Mouse (Mus musculus): ENCODE data around the gene Itsn1. TPM values are rescaled to one million over a fixed set of nuclear protein-coding genes. Genes with fewer than 3 reads are reported as not detected.

Itsn1 gene
- polyA plus RNA-seq, 1 experiment from 2014 or later: 36.0 TPM

GRCm38 (mm10) chr16:91811876-91812275 lies 82.8 kb downstream of the Itsn1 start:
- no peak for TF ChIP-seq CTCF (IDR thresholded peaks at IDR 0.05)
- ChIA-PET CTCF (no interaction called here), POLR2A (no interaction called here)
- DNase-seq (ENCODE audit: low read depth, low spot score) (no peak), ATAC-seq (no peak)
- in situ Hi-C loops (cut with MboI; ENCODE audit: low pct_unique_long_range_greater_than_20kb): no loop called here
- H3K27me3 ChIP-seq: no peaks in the 10 kb centered on the region

- no peaks in the 10 kb centered on the region for H3K27me3 ChIP-seq
- DNase-seq (ENCODE audit: low read depth, low spot score) (no peak), ATAC-seq (no peak)
- no peak for TF ChIP-seq CTCF (IDR thresholded peaks at IDR 0.05)
- ChIA-PET CTCF (no interaction called here), POLR2A (no interaction called here)
- in situ Hi-C loops (cut with MboI; ENCODE audit: low pct_unique_long_range_greater_than_20kb): no loop called here
Observed at GRCm38 (mm10) chr16:91813543-91813942, 84.5 kb downstream of the Itsn1 start.

DNA sequence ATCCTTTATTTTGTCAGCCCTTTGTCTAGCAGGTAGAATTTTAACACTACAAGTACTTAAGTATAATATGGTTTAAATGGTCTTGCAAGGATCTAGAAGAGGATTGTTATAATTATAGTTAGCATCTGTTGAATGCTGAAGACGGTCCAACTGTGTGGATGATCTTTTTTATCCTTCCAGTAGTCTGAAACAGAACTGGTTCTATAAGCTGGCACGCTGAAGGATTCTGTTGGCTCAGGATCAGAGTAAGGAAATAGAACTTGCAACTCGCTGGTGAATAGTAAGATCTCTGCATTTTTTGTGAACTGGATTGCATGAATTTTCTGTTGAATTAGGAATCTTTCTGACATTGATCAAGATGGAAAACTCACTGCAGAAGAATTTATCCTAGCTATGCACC lies 86.0 kb downstream of the Itsn1 start:
- POLR2A ChIA-PET: no interaction called here

DNA sequence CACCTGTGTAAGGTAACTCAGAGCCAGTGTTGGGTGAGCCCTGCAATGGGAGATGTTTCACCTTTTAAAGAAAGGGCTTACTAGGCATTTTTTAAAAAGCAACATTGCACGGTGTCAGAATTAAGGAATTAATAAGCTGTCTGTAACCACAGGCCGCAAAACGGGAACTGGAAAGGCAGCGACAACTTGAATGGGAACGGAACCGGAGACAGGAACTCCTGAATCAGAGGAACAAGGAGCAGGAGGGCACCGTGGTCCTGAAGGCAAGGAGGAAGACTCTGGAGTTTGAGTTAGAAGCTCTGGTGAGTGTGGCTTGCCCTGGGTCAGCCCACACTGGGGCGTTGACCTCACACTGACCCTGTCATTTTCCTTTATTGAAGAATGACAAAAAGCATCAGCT lies 91.2 kb downstream of the Itsn1 start:
- TF ChIP-seq CTCF (IDR thresholded peaks at IDR 0.05): no peak
- in situ Hi-C loops (cut with MboI; ENCODE audit: low pct_unique_long_range_greater_than_20kb): loop anchor here (10.0 kb wide), 1 partner anchor 95 kb away; no protein-coding TSS in a partner anchor
- ChIA-PET CTCF (no interaction called here), POLR2A (no interaction called here)
- H3K27me3 ChIP-seq: no peaks in the 10 kb centered on the region
- no peak for DNase-seq (ENCODE audit: low read depth, low spot score)
- ATAC-seq: no peak

More for the DNA sequence above, 86.0 kb downstream of the Itsn1 start:
- in situ Hi-C loops (cut with MboI; ENCODE audit: low pct_unique_long_range_greater_than_20kb): no loop called here
- no peak for ATAC-seq
- no peaks in the 10 kb centered on the region for H3K27me3 ChIP-seq
- no peak for TF ChIP-seq CTCF (IDR thresholded peaks at IDR 0.05)
- CTCF ChIA-PET: interaction anchor here (1.4 to 2.0 kb wide), 2 partner anchors 11 to 12 kb away, joined by 3 to 4 read pairs; no protein-coding TSS in a partner anchor
- no peak for DNase-seq (ENCODE audit: low read depth, low spot score)

DNA sequence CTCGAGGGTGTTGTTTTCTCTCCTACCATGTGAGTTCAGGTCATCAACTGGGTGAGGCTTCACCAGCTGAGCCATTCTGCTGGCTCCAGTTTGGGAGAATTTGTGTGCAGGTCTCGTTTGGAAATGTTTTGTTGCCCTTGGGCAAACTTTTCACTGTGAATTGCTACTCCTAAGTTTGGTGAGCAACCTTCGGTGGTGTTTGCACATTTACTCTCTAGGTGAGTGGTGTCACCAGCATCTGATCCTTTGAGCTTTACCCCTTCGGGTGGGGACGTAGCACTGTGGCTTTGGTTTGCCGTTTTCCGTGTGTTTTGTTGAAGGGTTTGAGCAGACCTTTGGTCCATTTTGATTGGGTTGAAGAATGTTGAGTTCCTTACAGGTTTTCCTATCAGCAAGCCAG lies 93.2 kb downstream of the Itsn1 start:
- POLR2A ChIA-PET: no interaction called here
- DNase-seq (ENCODE audit: low read depth, low spot score): no peak
- TF ChIP-seq CTCF (IDR thresholded peaks at IDR 0.05): no peak
- no peaks in the 10 kb centered on the region for H3K27me3 ChIP-seq
- in situ Hi-C loops (cut with MboI; ENCODE audit: low pct_unique_long_range_greater_than_20kb): loop anchor here (10.0 kb wide), 1 partner anchor 92 kb away; no protein-coding TSS in a partner anchor
- no peak for ATAC-seq
- CTCF ChIA-PET: no interaction called here

- DNase-seq (ENCODE audit: low read depth, low spot score): no peak
- no peak for TF ChIP-seq CTCF (IDR thresholded peaks at IDR 0.05)
- POLR2A ChIA-PET: no interaction called here
- no peak for ATAC-seq
- H3K27me3 ChIP-seq: no peaks in the 10 kb centered on the region
- CTCF ChIA-PET: no interaction called here
- in situ Hi-C loops (cut with MboI; ENCODE audit: low pct_unique_long_range_greater_than_20kb): loop anchor here (10.0 kb wide), 1 partner anchor 92 kb away; no protein-coding TSS in a partner anchor
Observed at GRCm38 (mm10) chr16:91822759-91823158, 93.7 kb downstream of the Itsn1 start.

DNA sequence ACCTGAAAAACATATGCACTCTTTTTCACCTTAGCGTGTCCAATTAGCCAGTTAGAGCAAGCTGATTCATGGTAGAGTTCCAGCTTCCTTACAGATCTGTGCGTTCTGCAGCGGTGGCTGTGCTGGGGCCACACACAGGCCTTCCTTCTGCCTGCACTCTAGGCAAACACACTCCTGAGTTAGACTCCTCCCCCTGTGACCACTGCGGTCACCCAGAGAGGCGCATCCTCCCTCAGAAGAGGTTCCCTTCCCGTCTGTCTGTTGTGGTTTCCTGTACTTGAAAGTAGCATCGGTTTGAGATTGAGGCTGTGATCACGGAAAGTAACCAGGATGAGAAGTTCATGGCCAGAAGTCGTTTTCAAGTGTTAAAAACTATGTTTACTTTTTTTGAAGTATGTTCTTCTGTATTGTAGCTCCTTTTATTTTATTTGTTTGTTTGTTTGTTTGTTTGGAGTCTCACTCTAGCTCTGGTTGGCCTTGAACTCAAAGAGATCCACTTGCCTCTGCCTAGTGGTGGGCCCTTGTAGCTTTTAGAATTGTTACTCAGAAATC lies 96.8 kb downstream of the Itsn1 start:
- in situ Hi-C loops (cut with MboI; ENCODE audit: low pct_unique_long_range_greater_than_20kb): loop anchor here (10.0 kb wide), 1 partner anchor 89 kb away; no protein-coding TSS in a partner anchor
- H3K27me3 ChIP-seq: no peaks in the 10 kb centered on the region
- no peak for TF ChIP-seq CTCF (IDR thresholded peaks at IDR 0.05)
- no peak for ATAC-seq
- POLR2A ChIA-PET: interaction anchor here (1.0 kb wide), 1 partner anchor 66 kb away, joined by 4 read pairs; no protein-coding TSS in a partner anchor
- DNase-seq (ENCODE audit: low read depth, low spot score): no peak
- CTCF ChIA-PET: interaction anchor here (2.2 kb wide), 1 partner anchor 31 kb away, joined by 5 read pairs; no protein-coding TSS in a partner anchor

- in situ Hi-C loops (cut with MboI; ENCODE audit: low pct_unique_long_range_greater_than_20kb): loop anchor here (10.0 kb wide), 1 partner anchor 88 kb away; no protein-coding TSS in a partner anchor
- POLR2A ChIA-PET: no interaction called here
Observed at GRCm38 (mm10) chr16:91826893-91827292, 97.8 kb downstream of the Itsn1 start.

GRCm38 (mm10) chr16:91827456-91827855 lies 98.4 kb downstream of the Itsn1 start:
- no peaks in the 10 kb centered on the region for H3K27me3 ChIP-seq
- no peak for TF ChIP-seq CTCF (IDR thresholded peaks at IDR 0.05)
- in situ Hi-C loops (cut with MboI; ENCODE audit: low pct_unique_long_range_greater_than_20kb): loop anchor here (10.0 kb wide), 1 partner anchor 87 kb away; no protein-coding TSS in a partner anchor
- DNase-seq (ENCODE audit: low read depth, low spot score) (no peak), ATAC-seq (no peak)
- POLR2A ChIA-PET: no interaction called here
- CTCF ChIA-PET: interaction anchor here (1.3 kb wide), 1 partner anchor 12 kb away, joined by 3 read pairs; no protein-coding TSS in a partner anchor

More at GRCm38 (mm10) chr16:91826893-91827292, 97.8 kb downstream of the Itsn1 start:
- ATAC-seq (no peak), DNase-seq (ENCODE audit: low read depth, low spot score) (no peak)
- H3K27me3 ChIP-seq: no peaks in the 10 kb centered on the region
- TF ChIP-seq CTCF (IDR thresholded peaks at IDR 0.05): no peak
- CTCF ChIA-PET: interaction anchor here (1.3 kb wide), 1 partner anchor 12 kb away, joined by 3 read pairs; no protein-coding TSS in a partner anchor

DNA sequence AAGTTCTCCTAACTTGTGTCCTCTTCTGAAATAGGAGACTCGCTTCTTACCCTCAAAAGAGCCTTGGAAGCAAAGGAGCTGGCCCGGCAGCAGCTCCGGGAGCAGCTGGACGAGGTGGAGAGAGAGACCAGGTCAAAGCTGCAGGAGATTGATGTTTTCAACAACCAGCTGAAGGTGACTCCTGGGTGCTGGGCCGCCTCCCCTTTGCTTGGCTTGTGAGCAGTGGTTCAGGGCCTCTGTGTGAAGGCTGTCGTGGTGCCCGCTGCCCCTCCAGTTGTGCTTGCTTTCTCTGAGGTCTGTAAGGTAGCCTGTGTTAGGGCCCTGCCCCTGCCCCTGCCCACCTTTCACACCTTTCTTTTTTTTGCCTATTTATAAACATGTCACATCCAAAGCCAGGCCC lies 99.1 kb downstream of the Itsn1 start:
- H3K27me3 ChIP-seq: no peaks in the 10 kb centered on the region
- in situ Hi-C loops (cut with MboI; ENCODE audit: low pct_unique_long_range_greater_than_20kb): loop anchor here (10.0 kb wide), 1 partner anchor 87 kb away; no protein-coding TSS in a partner anchor
- ChIA-PET POLR2A (no interaction called here), CTCF (no interaction called here)
- no peak for DNase-seq (ENCODE audit: low read depth, low spot score)
- no peak for TF ChIP-seq CTCF (IDR thresholded peaks at IDR 0.05)
- ATAC-seq: no peak

DNA sequence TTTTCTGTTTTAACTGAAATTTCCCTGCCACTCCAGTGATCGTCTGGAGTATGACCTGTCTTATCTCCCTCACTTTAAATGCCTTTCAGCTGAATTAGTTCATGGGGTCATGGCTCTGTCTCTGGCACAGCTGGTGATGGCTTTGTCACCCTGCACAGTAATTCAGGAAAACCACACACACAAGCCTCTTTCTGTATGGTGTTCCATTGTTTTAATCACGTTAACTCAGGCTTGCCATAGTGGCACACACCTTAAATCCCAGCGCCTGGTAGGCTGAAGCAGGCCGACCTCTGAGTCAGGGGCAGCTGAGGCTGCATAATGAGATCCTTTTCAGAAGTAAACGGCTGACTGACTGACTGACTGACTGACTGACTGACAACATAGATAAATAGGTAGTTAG lies 99.5 kb downstream of the Itsn1 start:
- no peaks in the 10 kb centered on the region for H3K27me3 ChIP-seq
- DNase-seq (ENCODE audit: low read depth, low spot score) (no peak), ATAC-seq (no peak)
- TF ChIP-seq CTCF (IDR thresholded peaks at IDR 0.05): no peak
- CTCF ChIA-PET: no interaction called here
- in situ Hi-C loops (cut with MboI; ENCODE audit: low pct_unique_long_range_greater_than_20kb): loop anchor here (10.0 kb wide), 1 partner anchor 86 kb away; no protein-coding TSS in a partner anchor
- POLR2A ChIA-PET: no interaction called here
